Mouse (Mus musculus) E14TG2a.4 (cell line): ENCODE measurements at regions not wholly inside any gene's neighbourhood (a gene's known extent, or its start where the extent isn't known, plus 50 kb on each side); places are given as distances from the start of the nearest gene placed in this dataset.

ENCODE experiments used
- H3K27me3 ChIP-seq: 2 replicates; pipeline ENCODE4 v1.6.1; 2014; ENCODE audit warnings: low read length, control low read depth; ENCODE audit not compliant: insufficient read depth
- H3K36me3 ChIP-seq: 2 replicates; pipeline ENCODE4 v1.6.1; 2014; ENCODE audit warnings: low read length, control low read depth; ENCODE audit not compliant: insufficient read depth
- H3K4me1 ChIP-seq: replicated peaks from 2 replicates; pipeline ENCODE4 v1.6.1; 2014; ENCODE audit warnings: low read depth, low read length, control low read depth
- H3K4me3 ChIP-seq: replicated peaks from 2 replicates; pipeline ENCODE4 v1.5.1; 2014; ENCODE audit warnings: mild to moderate bottlenecking, low read length
- H3K9me3 ChIP-seq: 2 replicates; pipeline ENCODE4 v1.6.1; 2014; ENCODE audit warnings: low read length, control low read depth
- CTCF ChIP-seq: conservative IDR thresholded peaks from 2 replicates; pipeline ENCODE4 v1.5.1; 2014; ENCODE audit warnings: low read length
- NANOG ChIP-seq: IDR thresholded peaks from 2 replicates; pipeline ENCODE4 v1.6.1; 2014; ENCODE audit warnings: borderline replicate concordance, low read length, mixed read lengths
- POU5F1 ChIP-seq: IDR thresholded peaks from 2 replicates; pipeline ENCODE4 v1.6.1; 2014; ENCODE audit warnings: low read length, borderline replicate concordance

DNA sequence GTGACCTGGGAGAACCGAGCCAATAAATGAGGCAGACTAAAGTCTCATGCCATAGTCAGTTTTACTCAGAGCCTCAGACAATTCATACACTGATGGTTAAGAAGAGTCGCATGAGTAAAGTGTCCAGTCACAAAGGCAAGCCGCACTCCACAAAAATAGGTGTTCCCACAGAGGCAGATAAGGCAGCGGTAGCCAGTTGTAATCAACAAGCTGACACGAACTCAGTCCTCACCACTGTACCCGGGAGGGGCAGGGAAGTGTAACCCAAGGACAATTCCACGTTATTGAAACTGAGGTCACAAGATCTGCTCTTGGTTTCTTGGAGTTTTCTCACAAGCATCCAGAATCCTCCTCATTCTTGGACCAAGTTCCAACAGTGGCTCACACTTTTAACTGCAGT, 125.9 kb downstream of the Evx1 start:
- H3K36me3 ChIP-seq, result no peaks in the 10 kb centered on the region
- H3K4me1 ChIP-seq, result peaks cover 68% of the 10 kb centered on the region
- no peak overlapping the region for H3K4me3 ChIP-seq
- peaks cover 11% of the 10 kb centered on the region; the same call in 1 of the 2 replicates for H3K27me3 ChIP-seq
- TF ChIP-seq CTCF (no peak), NANOG (no peak)
- peaks cover 36% of the 10 kb centered on the region for H3K9me3 ChIP-seq

GRCm38 (mm10) chr6:52440160-52440559, 126.9 kb downstream of the Evx1 start:
- Histone ChIP-seq H3K27me3 (peaks cover 14% of the 10 kb centered on the region; the same call in 1 of the 2 replicates), H3K4me3 (no peak overlapping the region), H3K9me3 (peaks cover 36% of the 10 kb centered on the region), H3K4me1 (peaks cover 62% of the 10 kb centered on the region), H3K36me3 (no peaks in the 10 kb centered on the region)
- peak; percentile 36; the same call in 1 of the 2 replicates for TF ChIP-seq NANOG
- TF ChIP-seq POU5F1, result no peak
- TF ChIP-seq CTCF, result no peak

DNA sequence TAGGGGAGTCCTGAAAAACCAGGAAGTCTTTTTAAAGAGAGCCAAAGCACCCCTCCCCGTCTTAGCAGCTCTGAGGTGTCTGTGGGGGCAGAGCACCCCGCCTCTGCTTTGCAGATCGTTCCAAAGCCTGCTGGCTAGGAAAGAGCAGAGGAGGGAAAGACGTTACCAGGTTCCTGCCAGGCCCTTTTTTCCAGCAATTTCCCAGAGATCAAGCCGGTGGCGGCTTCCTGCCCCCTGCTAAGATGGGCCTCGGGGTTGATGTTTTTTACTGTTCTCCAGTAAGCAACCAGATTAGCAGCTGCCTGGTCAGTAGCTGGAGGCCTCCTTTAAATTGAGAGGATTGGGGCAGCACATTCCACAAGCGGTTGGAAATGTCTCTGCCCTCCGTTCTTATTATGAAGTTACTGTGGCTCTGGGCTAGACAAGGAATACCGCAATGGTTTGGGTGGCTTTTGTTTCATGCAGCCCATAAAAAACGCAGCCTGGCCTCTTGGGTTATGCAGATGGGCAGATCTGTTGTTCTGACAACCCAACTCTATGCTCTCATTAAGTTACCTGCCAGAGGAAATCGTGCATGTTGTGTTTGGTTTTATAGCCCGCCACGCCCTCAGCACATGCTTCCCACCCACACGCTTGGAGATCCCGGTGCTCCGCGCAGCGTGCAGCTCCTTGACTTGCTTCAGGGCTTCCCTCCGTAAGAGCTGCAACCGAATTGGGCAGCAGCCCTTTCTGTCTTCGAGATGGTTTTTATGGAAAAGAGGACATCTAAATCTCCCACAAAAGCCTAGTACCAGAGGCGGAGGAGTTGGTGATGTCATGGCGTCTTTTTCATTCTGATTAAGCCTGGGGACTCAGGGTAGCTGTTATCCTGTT, 130.1 kb downstream of the Evx1 start:
- Histone ChIP-seq H3K36me3 (no peaks in the 10 kb centered on the region), H3K4me1 (peaks cover 49% of the 10 kb centered on the region), H3K9me3 (peaks cover 39% of the 10 kb centered on the region), H3K27me3 (peaks cover 17% of the 10 kb centered on the region; the same call in 1 of the 2 replicates), H3K4me3 (peak overlapping the region; percentile 43)
- TF ChIP-seq CTCF, result no peak
- no peak for TF ChIP-seq POU5F1
- TF ChIP-seq NANOG, result no peak

DNA sequence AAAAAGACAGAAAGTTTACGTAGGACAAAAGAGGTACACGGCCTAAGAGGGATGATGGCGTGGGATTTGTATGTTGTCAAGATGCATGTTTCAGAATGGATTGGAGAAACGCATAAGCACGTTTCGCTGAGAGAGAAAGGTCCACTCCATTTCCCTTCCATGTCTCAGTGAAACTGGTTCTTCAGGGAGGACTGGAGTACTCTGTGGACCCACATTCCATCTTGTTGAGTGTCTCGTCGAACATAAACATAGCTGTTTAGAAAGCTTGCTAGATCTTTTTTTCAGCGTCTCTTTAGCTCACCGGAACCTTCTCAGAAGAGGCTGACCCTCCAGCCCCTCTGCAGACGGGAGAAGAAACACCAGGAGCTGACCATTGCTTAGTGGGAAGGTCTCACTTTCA, 145.5 kb downstream of the Evx1 start:
- H3K36me3 ChIP-seq, result no peaks in the 10 kb centered on the region
- TF ChIP-seq POU5F1 (no peak), CTCF (no peak), NANOG (no peak)
- H3K27me3 ChIP-seq, result peaks cover 21% of the 10 kb centered on the region
- H3K9me3 ChIP-seq, result peaks cover 14% of the 10 kb centered on the region
- H3K4me3 ChIP-seq, result no peak overlapping the region
- 0 out of 2 replicates have a peak, but pooled peaks cover 9% of the 10 kb centered on the region for H3K4me1 ChIP-seq

DNA sequence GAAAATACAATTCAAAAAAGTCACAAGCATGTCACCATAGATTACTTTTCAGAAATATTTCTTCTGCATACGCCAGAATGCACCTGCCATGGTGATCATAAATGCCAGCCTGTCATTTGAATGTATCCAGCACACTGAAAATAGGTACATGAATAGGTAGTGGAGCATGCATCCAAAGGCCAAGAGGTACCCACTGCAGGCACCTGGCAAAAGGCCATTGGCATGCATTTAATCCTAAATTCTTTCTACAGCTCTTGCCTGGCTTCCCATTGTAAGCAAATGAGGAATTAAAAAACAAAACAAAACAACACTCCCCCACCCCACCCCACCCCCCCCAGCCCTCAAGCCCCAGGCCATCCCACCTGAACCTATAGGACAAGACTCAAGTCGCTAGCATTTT, 147.9 kb downstream of the Evx1 start:
- TF ChIP-seq POU5F1 (no peak), CTCF (no peak), NANOG (no peak)
- Histone ChIP-seq H3K4me1 (0 out of 2 replicates have a peak, but pooled peaks cover 9% of the 10 kb centered on the region), H3K4me3 (no peak overlapping the region), H3K36me3 (no peaks in the 10 kb centered on the region), H3K27me3 (peaks cover 17% of the 10 kb centered on the region), H3K9me3 (peaks cover 14% of the 10 kb centered on the region)

DNA sequence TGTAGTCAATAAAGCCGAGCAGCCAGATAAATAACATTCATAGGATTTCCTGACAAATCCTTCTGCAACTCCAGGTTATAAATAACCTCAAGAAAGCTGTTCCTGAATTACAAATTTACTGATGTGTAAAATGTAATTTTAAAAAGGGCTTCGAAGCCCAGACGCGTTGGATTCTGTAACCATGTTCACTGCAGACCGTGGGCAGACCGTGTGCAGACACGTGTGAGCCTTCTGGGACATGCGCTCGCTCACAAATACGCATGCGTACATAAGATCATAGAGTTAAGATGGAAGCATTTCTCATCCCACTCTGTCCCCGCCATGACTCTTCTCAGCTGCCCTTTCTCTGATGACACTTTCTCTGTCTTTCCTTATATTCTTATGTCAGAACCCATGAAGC, 150.1 kb downstream of the Evx1 start:
- H3K36me3 ChIP-seq, result no peaks in the 10 kb centered on the region
- no peak overlapping the region for H3K4me3 ChIP-seq
- H3K27me3 ChIP-seq, result peaks cover 14% of the 10 kb centered on the region
- H3K9me3 ChIP-seq, result no peaks in the 10 kb centered on the region
- 0 out of 2 replicates have a peak, but pooled peaks cover 9% of the 10 kb centered on the region for H3K4me1 ChIP-seq
- TF ChIP-seq CTCF (no peak), POU5F1 (no peak), NANOG (no peak)

- 0 out of 2 replicates have a peak, but pooled peaks cover 9% of the 10 kb centered on the region for H3K4me1 ChIP-seq
- TF ChIP-seq NANOG (no peak), CTCF (no peak), POU5F1 (no peak)
- H3K4me3 ChIP-seq, result no peak overlapping the region
- no peaks in the 10 kb centered on the region for H3K9me3 ChIP-seq
- H3K36me3 ChIP-seq, result no peaks in the 10 kb centered on the region
- 0 out of 2 replicates have a peak, but pooled peaks cover 7% of the 10 kb centered on the region for H3K27me3 ChIP-seq
These were observed 151.3 kb downstream of the Evx1 start for GRCm38 (mm10) chr6:52464571-52464970.

DNA sequence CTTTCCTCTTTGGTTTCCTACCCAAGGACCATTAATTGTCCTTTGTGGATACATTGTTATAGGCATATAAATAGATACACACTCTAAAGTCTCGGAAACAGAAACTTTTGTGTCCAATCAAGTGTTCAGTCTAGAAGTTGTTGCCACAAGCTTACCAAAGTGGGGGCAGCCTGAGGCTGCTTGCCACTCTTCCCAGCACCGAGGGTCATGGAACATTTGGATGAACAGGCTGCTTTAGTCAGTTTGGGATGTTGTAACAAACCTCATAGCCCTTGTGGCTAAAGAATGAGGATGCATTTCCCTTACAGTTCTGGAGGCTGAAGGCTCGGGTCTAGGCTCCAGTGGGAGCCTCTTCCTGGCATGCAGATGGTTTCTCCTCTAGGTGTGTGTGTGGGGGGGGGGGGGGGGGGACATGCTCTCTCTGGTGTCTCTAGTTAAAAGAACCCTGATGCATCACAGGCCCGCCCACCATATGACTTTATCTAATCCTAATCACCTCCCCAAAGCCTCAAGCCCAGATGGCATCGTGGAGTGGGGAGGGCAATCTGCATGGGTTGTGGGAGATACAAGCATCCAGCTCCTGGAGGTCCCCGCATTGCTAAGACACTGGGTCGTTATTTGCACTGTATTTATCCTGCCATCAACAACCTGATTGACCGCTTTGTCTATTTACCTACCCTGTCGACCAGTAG, 152.7 kb downstream of the Evx1 start:
- Histone ChIP-seq H3K27me3 (0 out of 2 replicates have a peak, but pooled peaks cover 8% of the 10 kb centered on the region), H3K9me3 (no peaks in the 10 kb centered on the region), H3K4me3 (no peak overlapping the region), H3K4me1 (peaks cover 7% of the 10 kb centered on the region), H3K36me3 (no peaks in the 10 kb centered on the region)
- no peak for TF ChIP-seq POU5F1
- no peak for TF ChIP-seq CTCF
- no peak for TF ChIP-seq NANOG
